14 mouse cellular contexts compared by ENCODE assay signal in the genomic region with DNA sequence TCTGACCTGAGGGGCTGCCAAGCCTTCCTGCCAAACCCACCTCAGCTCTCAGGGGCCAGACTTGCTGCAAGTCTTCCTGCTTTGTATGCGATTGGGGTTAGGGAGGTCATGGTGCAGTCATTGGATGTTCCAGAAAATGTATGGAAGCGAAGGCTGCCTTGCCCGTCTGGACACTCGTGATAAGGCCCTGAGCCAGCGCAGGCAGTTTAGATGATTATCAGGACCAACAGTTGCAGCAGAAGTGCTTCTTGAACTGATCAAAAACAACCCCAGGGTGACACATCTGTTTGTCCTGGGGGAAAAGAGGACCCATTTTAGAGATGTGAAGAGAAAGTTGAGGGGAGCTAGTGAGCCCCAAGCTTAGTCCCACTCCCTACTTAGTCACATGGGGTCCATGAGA. TPM values are rescaled to one million over a fixed set of nuclear protein-coding genes. Genes with fewer than 3 reads are reported as not detected.
DNase-seq lines count a peak whose midpoint lies in the region; ATAC-seq and TF ChIP-seq lines count a peak whose summit lies in the region.
"Had no signal": no experiment of that assay in that cellular context is flagged by ENCODE, and none has a peak within 500 bp of the region (broad histone marks: within the 10 kb centered on the region; RNA-seq: fewer than 3 reads in every experiment).

No protein-coding gene starts in this region.

- no peaks in the 10 kb centered on the region for H3K36me3 ChIP-seq in liver, embryonic 13.5 days
- no peaks in the 10 kb centered on the region for H3K36me3 ChIP-seq in forebrain, embryonic 15.5 days
- H3K36me3 ChIP-seq: midbrain, embryonic 13.5 days had no signal

- peak overlapping the region; percentile 68 for H3K4me2 ChIP-seq in liver, embryonic 13.5 days
- H3K4me2 ChIP-seq in forebrain, embryonic 15.5 days (replicated peaks), result no peak overlapping the region
- H3K4me2 ChIP-seq: heart, embryonic 11.5 days; midbrain, embryonic 13.5 days had no signal

- H3K9me3 ChIP-seq in liver, embryonic 13.5 days (replicated peaks), result no peaks in the 10 kb centered on the region
- H3K9me3 ChIP-seq in forebrain, embryonic 15.5 days, result no peaks in the 10 kb centered on the region
- H3K9me3 ChIP-seq: midbrain, embryonic 13.5 days had no signal

- peak; percentile 68 for DNase-seq in spleen, adult 12 weeks (ENCODE audit: low spot score)
- no peak for DNase-seq in spleen, adult 18-20 months
- peak; percentile 26 for DNase-seq in c-Kit-positive CD71-negative TER-119-negative erythroid progenitor cells, embryonic 14.5 days (ENCODE audit: low read depth)
- peak; percentile 87 for DNase-seq in liver, embryonic 13.5 days
- no peak for DNase-seq in layer of hippocampus, adult 2 months (ENCODE audit: low spot score in 2 of 2)
- DNase-seq: gastrocnemius, postnatal 14 days; lung, postnatal 10 days; thymus, adult 18-20 months had no signal

- H3K27me3 ChIP-seq in liver, embryonic 13.5 days, result no peaks in the 10 kb centered on the region
- no peaks in the 10 kb centered on the region for H3K27me3 ChIP-seq in forebrain, embryonic 15.5 days
- H3K27me3 ChIP-seq: midbrain, embryonic 13.5 days; Patski had no signal

- peak overlapping the region; percentile 29 for H3K4me3 ChIP-seq in liver, embryonic 13.5 days (replicated peaks)
- H3K4me3 ChIP-seq in layer of hippocampus, adult 2 months, result no peak overlapping the region
- H3K4me3 ChIP-seq in forebrain, embryonic 15.5 days, result no peak overlapping the region
- H3K4me3 ChIP-seq: midbrain, embryonic 13.5 days had no signal

- H3K27ac ChIP-seq in liver, embryonic 13.5 days, result peak overlapping the region; percentile 97
- H3K27ac ChIP-seq in layer of hippocampus, adult 2 months, result no peak overlapping the region
- H3K27ac ChIP-seq in forebrain, embryonic 15.5 days (replicated peaks), result no peak overlapping the region
- H3K27ac ChIP-seq: midbrain, embryonic 13.5 days had no signal

- WGBS in liver, embryonic 13.5 days (ENCODE audit: insufficient replicate concordance), result 20% methylated on average over 5 of the region's 5 CpGs
- 93% methylated on average over 5 of the region's 5 CpGs for WGBS in forebrain, embryonic 15.5 days

- peak overlapping the region; percentile 65 for H3K9ac ChIP-seq in liver, embryonic 13.5 days
- H3K9ac ChIP-seq in forebrain, embryonic 15.5 days (replicated peaks), result no peak overlapping the region
- H3K9ac ChIP-seq: midbrain, embryonic 13.5 days had no signal

- peaks cover 75% of the 10 kb centered on the region for H3K4me1 ChIP-seq in liver, embryonic 13.5 days (replicated peaks)
- H3K4me1 ChIP-seq in forebrain, embryonic 15.5 days, result peaks cover 16% of the 10 kb centered on the region

- no peak for TF ChIP-seq CTCF in layer of hippocampus, adult 2 months (conservative IDR thresholded peaks at IDR 0.05)

- ATAC-seq in liver, embryonic 13.5 days (ENCODE audit: low read depth), result peak; percentile 75
- ATAC-seq in CD4-positive, CD25-positive, alpha-beta regulatory T cell, adult 4 months, result no peak
- ATAC-seq in forebrain, embryonic 15.5 days (replicated peaks), result no peak
- ATAC-seq: midbrain, embryonic 13.5 days; Patski had no signal

RNA-seq across cellular contexts. Expression of gene Tab1, which starts 2.2 kb away (rescaled TPM):
- polyA plus RNA-seq in liver, embryonic 13.5 days (2015; fragmentation: Nextera tagmentation; extraction: Ambion mirVana), result 12.5 and 12.9 TPM in 2 replicates
- total RNA-seq in layer of hippocampus, adult 2 months (2021), result 10 to 100 TPM; 28.2 to 30.2 TPM
- polyA plus RNA-seq in CD4-positive, CD25-positive, alpha-beta regulatory T cell, adult 4 months (2017; shearing (Covaris generic)), result 10 to 100 TPM; 12.0 to 39.6 TPM
- 41.1 and 45.0 TPM in 2 replicates for polyA plus RNA-seq in forebrain, embryonic 15.5 days (2015; fragmentation: Nextera tagmentation; extraction: Ambion mirVana)

RNA-seq across cellular contexts. Expression of gene Rpl3, which starts 39.0 kb away (rescaled TPM):
- polyA plus RNA-seq in liver, embryonic 13.5 days (2015; fragmentation: Nextera tagmentation; extraction: Ambion mirVana), result 807 and 835 TPM in 2 replicates
- 100 to 1,000 TPM; 558 to 583 TPM for total RNA-seq in layer of hippocampus, adult 2 months (2021)
- polyA plus RNA-seq in CD4-positive, CD25-positive, alpha-beta regulatory T cell, adult 4 months (2017; shearing (Covaris generic)), result 1,000 to 10,000 TPM; 3,782 to 4,433 TPM
- 641 and 670 TPM in 2 replicates for polyA plus RNA-seq in forebrain, embryonic 15.5 days (2015; fragmentation: Nextera tagmentation; extraction: Ambion mirVana)

RNA-seq across cellular contexts. Expression of gene Syngr1, which starts 39.6 kb away (rescaled TPM):
- polyA plus RNA-seq in liver, embryonic 13.5 days (2015; fragmentation: Nextera tagmentation; extraction: Ambion mirVana), result 16.0 and 20.5 TPM in 2 replicates
- 100 to 1,000 TPM; 356 to 380 TPM for total RNA-seq in layer of hippocampus, adult 2 months (2021)
- polyA plus RNA-seq in CD4-positive, CD25-positive, alpha-beta regulatory T cell, adult 4 months (2017; shearing (Covaris generic)), result under 1 TPM; 0.86 to 0.94 TPM
- 40.1 and 44.5 TPM in 2 replicates for polyA plus RNA-seq in forebrain, embryonic 15.5 days (2015; fragmentation: Nextera tagmentation; extraction: Ambion mirVana)

RNA-seq across cellular contexts. Expression of gene Mgat3, which starts 42.8 kb away (rescaled TPM):
- polyA plus RNA-seq in liver, embryonic 13.5 days (2015; fragmentation: Nextera tagmentation; extraction: Ambion mirVana), result 0.44 and 0.58 TPM in 2 replicates
- total RNA-seq in layer of hippocampus, adult 2 months (2021), result 100 to 1,000 TPM; 109 to 115 TPM
- polyA plus RNA-seq in CD4-positive, CD25-positive, alpha-beta regulatory T cell, adult 4 months (2017; shearing (Covaris generic)), result under 1 TPM in 1 of 2 experiments, not detected in 1; 0.13 TPM
- 10.3 and 10.7 TPM in 2 replicates for polyA plus RNA-seq in forebrain, embryonic 15.5 days (2015; fragmentation: Nextera tagmentation; extraction: Ambion mirVana)
- total RNA-seq: hematopoietic stem cell, adult 5-6 weeks had no signal

Comparison
In these comparisons a context has a peak if more than half of its experiments do, and no peak if none do; other contexts are left out.
1. DNase-seq: peak in spleen, adult 12 weeks (single experiment), c-Kit-positive CD71-negative TER-119-negative erythroid progenitor cells, embryonic 14.5 days (single experiment) and liver, embryonic 13.5 days (single experiment); none in spleen, adult 18-20 months (0 of 2) and layer of hippocampus, adult 2 months (0 of 2).